Mouse (Mus musculus) bone marrow, adult 2 months (tissue): ENCODE data around the gene Pgm2. TPM values are rescaled to one million over a fixed set of nuclear protein-coding genes. Genes with fewer than 3 reads are reported as not detected.

Experiments used
- H3K27ac ChIP-seq: fragments of 200-500 bp; 2 replicates; pipeline ENCODE4 v1.5.1; 2012; ENCODE audit warnings: low read depth, mild to moderate bottlenecking, control low read depth, inconsistent platforms, low read length; ENCODE audit not compliant: control insufficient read depth, poor library complexity, insufficient read depth
- H3K4me1 ChIP-seq: fragments of 200-500 bp; 2 replicates; pipeline ENCODE4 v1.6.1; 2011; ENCODE audit warnings: low read length; ENCODE audit not compliant: control insufficient read depth, insufficient read depth
- H3K4me3 ChIP-seq: fragments of 200-500 bp; replicated peaks from 2 replicates; pipeline ENCODE3; 2011; ENCODE audit warnings: mild to moderate bottlenecking, low read depth, low read length, control low read depth; ENCODE audit not compliant: control insufficient read depth
- CTCF ChIP-seq: fragments of 200-500 bp; IDR thresholded peaks from 2 replicates; pipeline ENCODE4 v1.5.1; 2011; ENCODE audit warnings: low read length, control low read depth; ENCODE audit not compliant: control insufficient read depth, insufficient read depth
- POLR2A ChIP-seq: fragments of 200-500 bp; IDR thresholded peaks from 2 replicates; pipeline ENCODE4 v1.6.1; 2011; ENCODE audit warnings: low read depth, mild to moderate bottlenecking, control low read depth, low read length, borderline replicate concordance; ENCODE audit not compliant: control insufficient read depth
- WGBS: fragments of 180-500 bp; shearing (Covaris S2); methylation state at CpG from one replicate; pipeline ENCODE4 v1.1.7; 2018; 5-methylcytosine and 5-hydroxymethylcytosine counted together
- polyA plus RNA-seq: library from polyadenylated mRNA; stranded (reverse); fragments of >200 nt; gene quantifications from 2 replicates; pipeline ENCODE4 v1.2.4, GENCODE M21; 2011; ENCODE audit warnings: low replicate concordance; ENCODE audit not compliant: missing spikeins, insufficient read depth, insufficient read length

Pgm2 gene
- polyA plus RNA-seq, 1 experiment: 19.3 TPM

- no peak overlapping the region for H3K4me3 ChIP-seq
- peaks cover 2% of the 10 kb centered on the region; the same call in 1 of the 2 replicates for H3K4me1 ChIP-seq
- WGBS: 81% methylated on average over 11 of the region's 11 CpGs
- H3K27ac ChIP-seq: no peak overlapping the region
- TF ChIP-seq POLR2A (no peak), CTCF (no peak)
Observed at GRCm38 (mm10) chr5:64107596-64108289, 15.0 kb downstream of the Pgm2 start.

GRCm38 (mm10) chr5:64109217-64109616 lies 16.5 kb downstream of the Pgm2 start:
- 72% methylated on average over 3 of the region's 3 CpGs for WGBS
- Histone ChIP-seq H3K4me3 (no peak overlapping the region), H3K4me1 (no peaks in the 10 kb centered on the region), H3K27ac (no peak overlapping the region)
- no peak for TF ChIP-seq POLR2A
- no peak for TF ChIP-seq CTCF

DNA sequence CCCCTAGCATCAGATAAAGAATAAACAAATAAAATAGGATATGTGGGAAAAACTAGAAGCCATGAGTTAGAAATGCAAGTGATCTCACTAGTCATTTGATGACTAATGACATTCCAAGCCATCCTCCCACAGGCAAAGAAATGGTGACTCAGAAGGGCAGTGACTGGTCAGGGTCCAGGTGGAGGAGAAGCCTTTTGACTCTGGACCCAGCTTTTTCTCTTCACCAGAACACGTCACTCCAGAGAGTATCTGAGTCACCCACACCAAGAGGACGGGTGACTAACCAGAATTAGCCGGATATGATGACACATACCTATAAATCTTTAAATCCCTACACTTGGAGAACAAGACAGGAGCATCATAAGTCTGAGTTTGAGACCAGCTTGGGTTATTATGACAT lies 19.6 kb downstream of the Pgm2 start:
- TF ChIP-seq CTCF (no peak), POLR2A (no peak)
- H3K4me1 ChIP-seq: no peaks in the 10 kb centered on the region
- no peak overlapping the region for H3K27ac ChIP-seq
- H3K4me3 ChIP-seq: no peak overlapping the region
- WGBS: 77% methylated on average over 3 of the region's 3 CpGs

- no peak overlapping the region for H3K27ac ChIP-seq
- WGBS: 91% methylated on average over 6 of the region's 6 CpGs
- TF ChIP-seq CTCF: no peak
- TF ChIP-seq POLR2A: no peak
- no peak overlapping the region for H3K4me3 ChIP-seq
- no peaks in the 10 kb centered on the region for H3K4me1 ChIP-seq
Observed at GRCm38 (mm10) chr5:64114210-64114609, 21.5 kb downstream of the Pgm2 start.

DNA sequence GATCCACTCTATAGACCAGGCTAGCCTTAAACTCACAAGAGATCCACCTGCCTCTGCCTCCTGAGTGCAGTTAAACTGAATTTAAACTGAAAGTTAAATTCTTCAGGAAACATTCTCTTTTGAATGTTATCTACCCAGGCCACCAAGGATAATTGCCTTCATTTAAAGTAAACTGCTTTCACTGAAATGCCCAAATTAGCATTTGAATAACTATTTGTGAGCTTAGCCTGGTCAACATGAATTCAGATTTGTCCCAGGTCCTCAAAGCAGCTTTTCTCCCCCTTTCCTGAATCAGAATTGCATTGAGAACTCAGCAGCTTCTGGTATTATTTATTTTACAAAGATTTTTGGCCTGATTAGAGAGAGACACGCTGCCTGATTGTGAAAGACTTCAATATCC lies 24.4 kb downstream of the Pgm2 start:
- no peaks in the 10 kb centered on the region for H3K4me1 ChIP-seq
- H3K27ac ChIP-seq: no peak overlapping the region
- H3K4me3 ChIP-seq: no peak overlapping the region
- 90% methylated on average over 1 of the region's 1 CpGs for WGBS
- no peak for TF ChIP-seq POLR2A
- TF ChIP-seq CTCF: no peak

DNA sequence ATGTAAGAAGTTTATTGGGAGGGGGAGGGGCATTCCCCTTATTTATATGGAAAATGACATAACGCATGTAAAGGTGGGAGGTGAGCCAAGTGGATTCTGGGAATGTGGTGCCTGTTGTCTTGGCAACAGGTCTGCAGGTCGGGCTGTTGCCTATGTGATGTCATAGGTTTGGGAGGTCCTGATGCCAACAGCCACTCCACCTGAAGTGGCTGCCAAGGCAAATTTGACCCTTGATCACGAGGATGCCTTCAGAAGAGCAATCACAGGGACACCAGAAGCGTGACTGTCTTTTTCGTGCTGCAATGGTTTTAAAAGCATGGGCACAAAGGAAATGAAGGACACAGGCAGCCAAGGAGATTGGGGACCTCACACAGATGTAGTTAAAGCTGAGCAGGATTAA lies 33.0 kb downstream of the Pgm2 start:
- WGBS: 78% methylated on average over 5 of the region's 5 CpGs
- Histone ChIP-seq H3K4me1 (no peaks in the 10 kb centered on the region), H3K4me3 (no peak overlapping the region), H3K27ac (no peak overlapping the region)
- TF ChIP-seq POLR2A (no peak), CTCF (no peak)

GRCm38 (mm10) chr5:64131550-64131949 lies 38.8 kb downstream of the Pgm2 start:
- Histone ChIP-seq H3K4me1 (peaks cover 2% of the 10 kb centered on the region; the same call in 1 of the 2 replicates), H3K4me3 (no peak overlapping the region), H3K27ac (no peak overlapping the region)
- TF ChIP-seq POLR2A (no peak), CTCF (no peak)
- WGBS: 77% methylated on average over 5 of the region's 5 CpGs

GRCm38 (mm10) chr5:64133901-64134300 lies 41.2 kb downstream of the Pgm2 start:
- H3K4me1 ChIP-seq: peaks cover 2% of the 10 kb centered on the region; the same call in 1 of the 2 replicates
- no peak overlapping the region for H3K27ac ChIP-seq
- WGBS: 51% methylated on average over 4 of the region's 4 CpGs
- H3K4me3 ChIP-seq: no peak overlapping the region
- TF ChIP-seq POLR2A: no peak
- no peak for TF ChIP-seq CTCF

GRCm38 (mm10) chr5:64136325-64136724 lies 43.6 kb downstream of the Pgm2 start:
- peaks cover 2% of the 10 kb centered on the region; the same call in 1 of the 2 replicates for H3K4me1 ChIP-seq
- whole genome bisulfite sequencing: 69% methylated on average over 5 of the region's 5 CpGs
- TF ChIP-seq POLR2A (no peak), CTCF (peak; percentile 68)
- no peak overlapping the region for H3K4me3 ChIP-seq
- H3K27ac ChIP-seq: no peak overlapping the region
